Mouse (Mus musculus): ENCODE results near the gene 1110051M20Rik.

DNA sequence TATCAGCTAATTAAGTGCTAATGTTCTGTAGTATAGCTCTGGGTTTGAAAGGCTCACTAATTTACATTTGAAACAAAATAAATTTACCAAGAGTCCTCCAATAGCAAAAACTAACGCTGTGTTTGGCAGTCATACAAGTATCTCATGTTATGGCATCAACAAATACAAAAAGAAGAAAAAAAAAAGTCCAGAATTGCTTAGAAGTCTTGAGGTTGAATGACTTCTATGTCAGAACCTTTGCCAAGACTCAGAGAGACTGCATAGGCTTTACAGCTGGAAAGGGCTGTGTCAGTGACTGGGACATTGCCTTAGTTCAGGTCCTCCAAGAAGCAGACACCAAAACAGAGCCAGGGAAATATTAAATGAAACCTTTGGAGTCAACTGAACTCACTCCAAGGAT, 4.6 kb downstream of the 1110051M20Rik start:
- TF ChIP-seq GATA1 (IDR thresholded peaks at IDR 0.05; ENCODE audit: borderline replicate concordance, low read length) (no peak), FLI1 (IDR thresholded peaks at IDR 0.05; ENCODE audit: low read length) (no peak)

Data from megakaryocyte, embryonic 14.5 days (primary cell).